Mouse (Mus musculus) megakaryocyte, embryonic 14.5 days (primary cell): ENCODE measurements around the gene Tmem248.

Experiments used
- FLI1 ChIP-seq: IDR thresholded peaks from 2 replicates; pipeline ENCODE4 v1.6.1; 2012; ENCODE audit warnings: low read length, inconsistent platforms, mixed read lengths
- GATA1 ChIP-seq: IDR thresholded peaks from 3 replicates; pipeline ENCODE4 v1.6.1; 2012; ENCODE audit warnings: mixed read lengths, low read length, inconsistent platforms, borderline replicate concordance

GRCm38 (mm10) chr5:130193760-130194159, 23.1 kb upstream of the Tmem248 start:
- TF ChIP-seq GATA1 (no peak), FLI1 (no peak)
